Mouse (Mus musculus) olfactory bulb, adult 2 months (tissue): ENCODE data around the gene Spsb4.

ENCODE experiments used
- CTCF ChIP-seq: fragments of 200-500 bp; IDR thresholded peaks from 2 replicates; pipeline ENCODE4 v1.5.1; 2012; ENCODE audit warnings: low read depth, mild to moderate bottlenecking, low read length, moderate library complexity; ENCODE audit not compliant: insufficient read depth
- POLR2A ChIP-seq: fragments of 200-500 bp; IDR thresholded peaks from 2 replicates; pipeline ENCODE4 v1.6.1; 2012; ENCODE audit warnings: mild to moderate bottlenecking, low read depth, low read length, moderate library complexity; ENCODE audit not compliant: insufficient read depth

GRCm38 (mm10) chr9:96953443-96953842 is 65.2 kb downstream of the Spsb4 start:
- TF ChIP-seq CTCF (no peak), POLR2A (no peak)
